Mouse (Mus musculus): ENCODE data around the gene Hils1. TPM values are rescaled to one million over a fixed set of nuclear protein-coding genes. Genes with fewer than 3 reads are reported as not detected.
"Not testable (repeated sequence)": the region's sequence is repeated elsewhere in the genome, so short reads cannot be mapped to it uniquely, and the experiment has no call there.

Gene Hils1
- polyA plus RNA-seq, 1 experiment = not detected

- DNase-seq (ENCODE audit: extremely low spot score in 1 of 2, low spot score in 1 of 2) = no peak
Measured at GRCm38 (mm10) chr11:94945236-94945635, 22.2 kb upstream of the Hils1 start.

- no peak for DNase-seq (ENCODE audit: extremely low spot score in 1 of 2, low spot score in 1 of 2)
Measured at GRCm38 (mm10) chr11:94952169-94952568, 15.2 kb upstream of the Hils1 start.

GRCm38 (mm10) chr11:94955103-94955502 is 12.3 kb upstream of the Hils1 start:
- no peak for DNase-seq (ENCODE audit: extremely low spot score in 1 of 2, low spot score in 1 of 2)

- DNase-seq (ENCODE audit: extremely low spot score in 1 of 2, low spot score in 1 of 2) = no peak
Measured at GRCm38 (mm10) chr11:94957693-94958064, 9.7 kb upstream of the Hils1 start.

GRCm38 (mm10) chr11:94958065-94958858 is 9.1 kb upstream of the Hils1 start:
- peak in 1 of 2 experiments; percentile 40 for DNase-seq (ENCODE audit: extremely low spot score in 1 of 2, low spot score in 1 of 2)

GRCm38 (mm10) chr11:94962534-94963101 is 4.8 kb upstream of the Hils1 start:
- DNase-seq (ENCODE audit: extremely low spot score in 1 of 2, low spot score in 1 of 2) = no peak

GRCm38 (mm10) chr11:94968187-94968586 is 794 bp downstream of the Hils1 start:
- peak in 1 of 2 experiments; percentile 17 for DNase-seq (ENCODE audit: extremely low spot score in 1 of 2, low spot score in 1 of 2)

GRCm38 (mm10) chr11:94969709-94970108 is 2.3 kb downstream of the Hils1 start:
- not testable (repeated sequence) for DNase-seq (ENCODE audit: extremely low spot score in 1 of 2, low spot score in 1 of 2)

- DNase-seq (ENCODE audit: extremely low spot score in 1 of 2, low spot score in 1 of 2) = peak in 1 of 2 experiments; percentile 91
Measured at GRCm38 (mm10) chr11:94970210-94970943, 3.0 kb downstream of the Hils1 start.

GRCm38 (mm10) chr11:94971895-94972615 is 4.7 kb downstream of the Hils1 start:
- DNase-seq (ENCODE audit: extremely low spot score in 1 of 2, low spot score in 1 of 2) = no peak

- no peak for DNase-seq (ENCODE audit: extremely low spot score in 1 of 2, low spot score in 1 of 2)
Measured at GRCm38 (mm10) chr11:94972887-94973286, 5.5 kb downstream of the Hils1 start.

GRCm38 (mm10) chr11:94973313-94973712 is 5.9 kb downstream of the Hils1 start:
- DNase-seq (ENCODE audit: extremely low spot score in 1 of 2, low spot score in 1 of 2) = no peak

GRCm38 (mm10) chr11:94974951-94975350 is 7.6 kb downstream of the Hils1 start:
- DNase-seq (ENCODE audit: extremely low spot score in 1 of 2, low spot score in 1 of 2) = no peak

GRCm38 (mm10) chr11:94976199-94976598 is 8.8 kb downstream of the Hils1 start, which contains the start of gene Sgca:
TSS of gene Sgca (minus strand) at chr11:94976327.
- no peak for DNase-seq (ENCODE audit: extremely low spot score in 1 of 2, low spot score in 1 of 2)

GRCm38 (mm10) chr11:94978178-94978915 is 11.0 kb downstream of the Hils1 start:
- no peak for DNase-seq (ENCODE audit: extremely low spot score in 1 of 2, low spot score in 1 of 2)

- peak; percentile 93 to 99 for DNase-seq (ENCODE audit: extremely low spot score in 1 of 2, low spot score in 1 of 2)
Measured at GRCm38 (mm10) chr11:94978947-94979346, 11.6 kb downstream of the Hils1 start.

- no peak for DNase-seq (ENCODE audit: extremely low spot score in 1 of 2, low spot score in 1 of 2)
Measured at GRCm38 (mm10) chr11:94979462-94980179, 12.2 kb downstream of the Hils1 start.

- no peak for DNase-seq (ENCODE audit: extremely low spot score in 1 of 2, low spot score in 1 of 2)
Measured at GRCm38 (mm10) chr11:94985140-94985539, 17.7 kb downstream of the Hils1 start.

GRCm38 (mm10) chr11:94985822-94986221 is 18.4 kb downstream of the Hils1 start:
- DNase-seq (ENCODE audit: extremely low spot score in 1 of 2, low spot score in 1 of 2) = no peak
